Mouse (Mus musculus): ENCODE data around the gene Nxt1. TPM values are rescaled to one million over a fixed set of nuclear protein-coding genes. Genes with fewer than 3 reads are reported as not detected.
A peak's percentile ranks its signal among the peaks of the same experiment; 100 is the strongest.

Gene Nxt1
- polyA plus RNA-seq, 1 experiment = 43.8 TPM

- peak; percentile 83 for DNase-seq (ENCODE audit: low read depth)
- TF ChIP-seq POLR2A (IDR thresholded peaks at IDR 0.05; ENCODE audit: borderline replicate concordance, extremely low read depth, insufficient read depth, insufficient read length, poor library complexity, severe bottlenecking) (no peak), CTCF (IDR thresholded peaks at IDR 0.05; ENCODE audit: borderline replicate concordance, extremely low read depth, insufficient read depth, insufficient read length) (peak; percentile 77; the same call in 1 of the 2 replicates)
Measured at GRCm38 (mm10) chr2:148654961-148655360, 17.4 kb upstream of the Nxt1 start.

DNA sequence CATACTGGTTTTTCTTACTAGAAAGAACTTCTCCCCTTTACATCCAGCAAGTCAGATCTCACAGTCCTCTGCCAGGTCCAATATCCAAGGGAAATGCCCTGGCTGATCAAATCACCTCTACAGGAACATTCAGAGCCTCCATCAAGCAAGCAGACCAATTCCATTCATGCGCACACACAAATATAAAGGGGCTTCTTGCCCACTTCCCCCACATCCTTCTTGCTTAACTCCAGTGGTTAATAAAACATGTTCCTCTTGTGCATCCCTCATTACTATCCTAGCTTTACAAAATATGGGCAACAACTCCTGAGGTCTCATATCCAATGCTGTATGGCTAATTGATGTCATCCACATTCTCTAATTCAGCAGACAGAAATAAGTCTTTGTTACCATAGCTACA lies 8.9 kb upstream of the Nxt1 start:
- DNase-seq (ENCODE audit: low read depth) = no peak
- TF ChIP-seq CTCF (IDR thresholded peaks at IDR 0.05; ENCODE audit: borderline replicate concordance, extremely low read depth, insufficient read depth, insufficient read length) (no peak), POLR2A (IDR thresholded peaks at IDR 0.05; ENCODE audit: borderline replicate concordance, extremely low read depth, insufficient read depth, insufficient read length, poor library complexity, severe bottlenecking) (no peak)

- TF ChIP-seq POLR2A (IDR thresholded peaks at IDR 0.05; ENCODE audit: borderline replicate concordance, extremely low read depth, insufficient read depth, insufficient read length, poor library complexity, severe bottlenecking) (peak; percentile 35; the same call in 1 of the 2 replicates), CTCF (IDR thresholded peaks at IDR 0.05; ENCODE audit: borderline replicate concordance, extremely low read depth, insufficient read depth, insufficient read length) (no peak)
- DNase-seq (ENCODE audit: low read depth) = peak; percentile 97
Measured at GRCm38 (mm10) chr2:148677801-148678200, 5.4 kb downstream of the Nxt1 start.

- TF ChIP-seq POLR2A (IDR thresholded peaks at IDR 0.05; ENCODE audit: borderline replicate concordance, extremely low read depth, insufficient read depth, insufficient read length, poor library complexity, severe bottlenecking) (no peak), CTCF (IDR thresholded peaks at IDR 0.05; ENCODE audit: borderline replicate concordance, extremely low read depth, insufficient read depth, insufficient read length) (no peak)
- peak; percentile 94 for DNase-seq (ENCODE audit: low read depth)
Measured at GRCm38 (mm10) chr2:148679346-148679745, 6.9 kb downstream of the Nxt1 start.

DNA sequence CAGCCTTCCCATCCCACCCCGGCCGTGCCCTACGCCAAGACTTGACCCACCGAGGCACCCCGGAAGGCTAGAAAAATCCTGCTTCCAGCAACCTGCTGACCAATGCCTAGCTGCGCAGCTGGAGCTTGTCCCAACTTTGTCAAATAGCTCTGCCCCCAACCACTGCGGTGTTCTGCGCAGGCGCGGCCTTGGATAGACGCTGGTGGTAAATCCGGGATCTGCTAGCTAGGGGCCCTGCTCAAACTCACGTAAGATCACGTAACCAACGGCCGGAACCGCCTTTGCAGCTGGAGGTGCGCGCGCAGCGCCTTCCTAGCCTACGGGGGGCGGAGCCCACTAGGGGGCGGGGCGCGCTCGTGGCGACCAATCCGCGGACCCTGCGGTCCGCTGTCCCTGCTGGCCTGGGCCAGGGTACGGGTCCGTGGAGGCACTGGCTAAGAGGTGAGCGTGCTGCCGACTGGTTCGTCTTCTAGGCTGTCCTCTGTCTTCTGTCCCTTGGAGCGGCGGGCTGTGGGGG lies 8.4 kb downstream of the Nxt1 start, which contains the start of gene Gzf1:
TSS of gene Gzf1 (plus strand) at position 249 of the 517 bp plus-strand sequence.
- DNase-seq (ENCODE audit: low read depth) = peak; percentile 99
- TF ChIP-seq POLR2A (IDR thresholded peaks at IDR 0.05; ENCODE audit: borderline replicate concordance, extremely low read depth, insufficient read depth, insufficient read length, poor library complexity, severe bottlenecking) = peak; percentile 77
- TF ChIP-seq CTCF (IDR thresholded peaks at IDR 0.05; ENCODE audit: borderline replicate concordance, extremely low read depth, insufficient read depth, insufficient read length) = no peak

DNA sequence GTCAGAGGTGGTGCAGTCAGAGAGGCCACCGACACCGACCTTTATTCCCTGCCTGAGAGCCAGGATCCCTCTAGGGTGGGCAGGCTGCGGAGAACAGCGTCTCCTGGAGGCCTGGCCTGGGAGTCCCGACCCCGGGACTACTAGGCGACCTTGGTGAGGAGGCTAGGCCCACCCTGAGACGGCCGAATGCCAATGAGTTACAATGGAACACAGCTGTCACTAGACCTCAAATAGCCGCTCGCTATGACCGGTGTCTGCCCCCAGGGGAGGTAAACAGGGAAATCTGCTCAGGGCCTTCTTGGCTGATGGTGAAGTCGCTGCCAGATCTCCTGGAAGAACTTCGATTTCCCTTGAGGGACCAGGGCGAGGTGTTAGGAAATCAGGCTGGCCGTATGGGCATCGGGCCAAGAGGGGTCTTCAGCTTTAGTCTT lies 9.1 kb downstream of the Nxt1 start:
- DNase-seq (ENCODE audit: low read depth) = peak; percentile 59

GRCm38 (mm10) chr2:148683031-148683430 lies 10.6 kb downstream of the Nxt1 start:
- no peak for DNase-seq (ENCODE audit: low read depth)
- TF ChIP-seq POLR2A (IDR thresholded peaks at IDR 0.05; ENCODE audit: borderline replicate concordance, extremely low read depth, insufficient read depth, insufficient read length, poor library complexity, severe bottlenecking) (no peak), CTCF (IDR thresholded peaks at IDR 0.05; ENCODE audit: borderline replicate concordance, extremely low read depth, insufficient read depth, insufficient read length) (no peak)

More for the DNA sequence above, 9.1 kb downstream of the Nxt1 start:
- TF ChIP-seq CTCF (IDR thresholded peaks at IDR 0.05; ENCODE audit: borderline replicate concordance, extremely low read depth, insufficient read depth, insufficient read length) = peak; percentile 55; the same call in 1 of the 2 replicates
- TF ChIP-seq POLR2A (IDR thresholded peaks at IDR 0.05; ENCODE audit: borderline replicate concordance, extremely low read depth, insufficient read depth, insufficient read length, poor library complexity, severe bottlenecking) = no peak

GRCm38 (mm10) chr2:148684972-148685371 lies 12.6 kb downstream of the Nxt1 start:
- TF ChIP-seq CTCF (IDR thresholded peaks at IDR 0.05; ENCODE audit: borderline replicate concordance, extremely low read depth, insufficient read depth, insufficient read length) (no peak), POLR2A (IDR thresholded peaks at IDR 0.05; ENCODE audit: borderline replicate concordance, extremely low read depth, insufficient read depth, insufficient read length, poor library complexity, severe bottlenecking) (no peak)
- no peak for DNase-seq (ENCODE audit: low read depth)

GRCm38 (mm10) chr2:148685709-148686108 lies 13.3 kb downstream of the Nxt1 start:
- DNase-seq (ENCODE audit: low read depth) = no peak
- TF ChIP-seq POLR2A (IDR thresholded peaks at IDR 0.05; ENCODE audit: borderline replicate concordance, extremely low read depth, insufficient read depth, insufficient read length, poor library complexity, severe bottlenecking) = no peak

GRCm38 (mm10) chr2:148686862-148687261 lies 14.5 kb downstream of the Nxt1 start:
- no peak for DNase-seq (ENCODE audit: low read depth)
- TF ChIP-seq POLR2A (IDR thresholded peaks at IDR 0.05; ENCODE audit: borderline replicate concordance, extremely low read depth, insufficient read depth, insufficient read length, poor library complexity, severe bottlenecking) (no peak), CTCF (IDR thresholded peaks at IDR 0.05; ENCODE audit: borderline replicate concordance, extremely low read depth, insufficient read depth, insufficient read length) (no peak)

- no peak for TF ChIP-seq POLR2A (IDR thresholded peaks at IDR 0.05; ENCODE audit: borderline replicate concordance, extremely low read depth, insufficient read depth, insufficient read length, poor library complexity, severe bottlenecking)
- TF ChIP-seq CTCF (IDR thresholded peaks at IDR 0.05; ENCODE audit: borderline replicate concordance, extremely low read depth, insufficient read depth, insufficient read length) = no peak
- no peak for DNase-seq (ENCODE audit: low read depth)
Measured at GRCm38 (mm10) chr2:148687971-148688370, 15.6 kb downstream of the Nxt1 start.

DNA sequence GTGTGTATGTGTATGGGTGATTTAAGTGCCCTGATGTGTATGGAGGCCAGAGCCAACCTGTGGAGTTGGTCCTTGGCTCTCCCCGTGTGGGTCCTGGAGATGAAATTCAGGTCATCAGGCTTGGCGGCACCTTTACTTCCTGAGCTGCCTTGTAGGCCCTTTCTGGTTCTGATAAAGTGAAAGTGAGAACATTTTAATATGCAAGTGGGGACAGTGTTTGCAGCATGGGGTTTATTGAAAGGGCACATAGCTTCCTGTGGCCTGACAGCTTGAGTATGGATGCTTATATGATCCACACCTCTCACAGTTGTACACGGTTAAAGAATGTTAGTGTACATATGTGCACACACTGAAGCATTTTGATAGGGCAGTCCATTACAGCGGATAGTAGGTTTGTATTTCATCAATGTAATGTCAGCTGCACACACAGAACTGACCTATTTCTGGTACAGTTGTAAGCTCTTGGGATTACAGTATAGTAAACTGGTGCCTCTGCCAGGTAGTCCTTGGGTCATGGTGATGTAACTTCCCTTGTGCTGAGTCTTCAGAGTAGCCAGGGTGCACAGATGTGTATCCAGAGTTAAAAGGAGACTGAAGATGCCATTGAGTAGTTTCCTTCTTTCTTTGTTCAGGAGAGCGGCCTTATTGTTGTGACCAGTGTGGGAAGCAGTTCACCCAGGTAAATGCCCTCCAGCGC lies 17.2 kb downstream of the Nxt1 start:
- no peak for DNase-seq (ENCODE audit: low read depth)
- TF ChIP-seq POLR2A (IDR thresholded peaks at IDR 0.05; ENCODE audit: borderline replicate concordance, extremely low read depth, insufficient read depth, insufficient read length, poor library complexity, severe bottlenecking) (no peak), CTCF (IDR thresholded peaks at IDR 0.05; ENCODE audit: borderline replicate concordance, extremely low read depth, insufficient read depth, insufficient read length) (no peak)

All from brain, embryonic 14.5 days (tissue).